Mouse (Mus musculus) thymus, postnatal 25 days (tissue): ENCODE measurements at regions not wholly inside any gene's neighbourhood (a gene's known extent, or its start where the extent isn't known, plus 50 kb on each side); places are given as distances from the start of the nearest gene placed in this dataset.

ENCODE experiments used
- DNase-seq: peaks from one replicate; pipeline ENCODE4 v3.0.0; 2022

GRCm38 (mm10) chr4:53386309-53386708, 53.9 kb upstream of the Slc44a1 start:
- DNase-seq = no peak

GRCm38 (mm10) chr4:53384761-53385160, 55.5 kb upstream of the Slc44a1 start:
- peak; percentile 65 for DNase-seq

GRCm38 (mm10) chr4:53384104-53384503, 56.1 kb upstream of the Slc44a1 start:
- DNase-seq = no peak

- no peak for DNase-seq
These were observed 58.2 kb upstream of the Slc44a1 start for GRCm38 (mm10) chr4:53382012-53382411.

GRCm38 (mm10) chr4:53379855-53380254, 60.4 kb upstream of the Slc44a1 start:
- DNase-seq = no peak

- DNase-seq = no peak
These were observed 63.2 kb upstream of the Slc44a1 start for GRCm38 (mm10) chr4:53376995-53377394.

GRCm38 (mm10) chr4:53356374-53356773, 83.8 kb upstream of the Slc44a1 start:
- DNase-seq = no peak

- no peak for DNase-seq
These were observed 85.3 kb upstream of the Slc44a1 start for GRCm38 (mm10) chr4:53354961-53355360.

- no peak for DNase-seq
These were observed 86.7 kb upstream of the Slc44a1 start for GRCm38 (mm10) chr4:53353399-53354090.

- DNase-seq = no peak
These were observed 89.1 kb upstream of the Slc44a1 start for GRCm38 (mm10) chr4:53351104-53351607.

GRCm38 (mm10) chr4:53345346-53345745, 94.9 kb upstream of the Slc44a1 start:
- DNase-seq = no peak

- no peak for DNase-seq
These were observed 95.7 kb upstream of the Slc44a1 start for GRCm38 (mm10) chr4:53344546-53344945.

- DNase-seq = no peak
These were observed 99.0 kb upstream of the Slc44a1 start for GRCm38 (mm10) chr4:53341181-53341580.

GRCm38 (mm10) chr4:53340021-53340667, 100.1 kb upstream of the Slc44a1 start:
- no peak for DNase-seq

GRCm38 (mm10) chr4:53339125-53340020, 100.8 kb upstream of the Slc44a1 start:
- no peak for DNase-seq

- no peak for DNase-seq
These were observed 101.7 kb upstream of the Slc44a1 start for GRCm38 (mm10) chr4:53338479-53338878.

GRCm38 (mm10) chr4:53337784-53338183, 102.4 kb upstream of the Slc44a1 start:
- DNase-seq = no peak

GRCm38 (mm10) chr4:53327382-53328165, 112.6 kb upstream of the Slc44a1 start:
- DNase-seq = no peak

- DNase-seq = no peak
These were observed 116.4 kb upstream of the Slc44a1 start for GRCm38 (mm10) chr4:53323838-53324237.

GRCm38 (mm10) chr4:53323195-53323594, 117.0 kb upstream of the Slc44a1 start:
- no peak for DNase-seq

GRCm38 (mm10) chr4:53322484-53322883, 117.7 kb upstream of the Slc44a1 start:
- no peak for DNase-seq

- no peak for DNase-seq
These were observed 119.3 kb upstream of the Slc44a1 start for GRCm38 (mm10) chr4:53320735-53321449.
